Mouse (Mus musculus) liver, adult 2 months (tissue): Measurements from ENCODE around the gene Osbpl6.

Experiments
- CTCF ChIP-seq: fragments of 200-500 bp; IDR thresholded peaks from 2 replicates; pipeline ENCODE4 v1.5.1; 2011; ENCODE audit warnings: low read depth, low read length, control low read depth
- POLR2A ChIP-seq: fragments of 200-500 bp; IDR thresholded peaks from 2 replicates; pipeline ENCODE4 v1.6.1; 2011; ENCODE audit warnings: low read length, control low read depth; ENCODE audit not compliant: insufficient read depth; ENCODE audit errors: extremely low read depth

- no peak for TF ChIP-seq POLR2A
- TF ChIP-seq CTCF = no peak
These were observed 149.7 kb downstream of the Osbpl6 start for GRCm38 (mm10) chr2:76555852-76556558.
